Mouse (Mus musculus) adrenal gland, adult (tissue): Measurements from ENCODE around the gene Cnbd2.
A peak's percentile ranks its signal among the peaks of the same experiment; 100 is the strongest.

ENCODE experiments used
- DNase-seq, 2 experiments: peaks; one replicate each; pipeline ENCODE4 v3.0.0; 2022 to 2023; ENCODE audit warnings: low spot score in 1 of 2; ENCODE audit not compliant: inconsistent age in 2 of 2

Gene Cnbd2

DNA sequence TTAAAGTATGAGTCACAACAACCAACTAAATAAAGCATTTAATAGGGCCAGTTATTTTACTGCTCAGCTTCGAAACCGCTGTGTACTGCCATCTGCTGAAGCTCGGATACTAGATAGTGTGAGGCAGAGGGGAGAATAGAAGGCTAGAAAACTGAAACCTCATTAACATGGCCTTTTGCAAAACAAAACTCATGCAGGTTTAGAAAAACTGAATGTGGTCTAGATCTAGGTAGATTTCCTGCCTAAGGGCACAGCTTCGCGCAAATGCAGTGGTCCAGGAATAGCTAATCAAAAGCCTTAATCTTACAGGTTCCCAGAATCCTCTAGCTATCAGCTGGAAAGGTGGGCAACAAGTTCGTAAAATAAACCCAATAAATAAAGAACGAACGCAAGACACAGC, 658 bp upstream of the Cnbd2 start:
- DNase-seq, result no peak

DNA sequence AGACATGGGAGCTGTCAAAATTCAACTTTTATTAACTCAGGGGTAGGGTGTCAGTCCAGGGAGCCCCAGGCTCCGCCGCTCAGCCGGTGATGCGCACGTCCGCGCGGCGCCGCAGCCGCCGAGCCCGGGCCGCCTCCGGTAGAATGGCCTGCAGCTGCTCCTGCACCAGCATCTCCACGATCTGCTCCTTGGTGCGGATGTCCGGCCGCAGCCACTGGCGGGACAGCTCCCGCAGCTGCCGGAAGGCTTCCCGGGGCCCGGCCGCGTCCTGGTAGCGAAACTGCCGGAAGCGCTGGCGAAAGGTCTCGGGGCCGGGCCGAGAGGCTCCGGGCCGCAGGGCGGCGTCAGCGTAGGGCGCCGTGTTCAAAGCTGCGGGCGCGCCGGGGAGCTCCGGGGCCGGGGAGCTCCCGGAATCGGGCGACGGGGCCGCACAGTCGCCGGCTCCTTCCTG, 233 bp upstream of the Cnbd2 start:
- DNase-seq, result peak; percentile 76 to 92

DNA sequence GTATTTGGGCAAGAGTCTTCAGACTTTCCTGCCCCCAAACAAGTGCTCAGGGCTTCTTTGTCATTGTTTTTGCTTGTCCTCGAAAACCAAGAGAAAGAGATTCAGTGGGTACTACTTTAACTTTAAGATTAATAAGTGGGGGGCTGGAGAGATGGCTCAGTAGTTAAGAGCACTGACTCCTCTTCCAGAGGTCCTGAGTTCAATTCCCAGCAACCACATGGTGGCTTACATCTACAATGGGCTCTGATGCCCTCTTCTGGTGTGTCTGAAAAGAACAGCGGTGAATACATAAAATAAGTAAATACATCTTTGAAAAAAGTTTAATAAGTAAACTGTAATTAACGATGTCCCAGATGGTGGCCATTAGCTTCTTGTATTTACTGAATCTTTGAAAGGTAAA, 1.1 kb downstream of the Cnbd2 start:
- DNase-seq, result peak in 1 of 2 experiments; percentile 37

DNA sequence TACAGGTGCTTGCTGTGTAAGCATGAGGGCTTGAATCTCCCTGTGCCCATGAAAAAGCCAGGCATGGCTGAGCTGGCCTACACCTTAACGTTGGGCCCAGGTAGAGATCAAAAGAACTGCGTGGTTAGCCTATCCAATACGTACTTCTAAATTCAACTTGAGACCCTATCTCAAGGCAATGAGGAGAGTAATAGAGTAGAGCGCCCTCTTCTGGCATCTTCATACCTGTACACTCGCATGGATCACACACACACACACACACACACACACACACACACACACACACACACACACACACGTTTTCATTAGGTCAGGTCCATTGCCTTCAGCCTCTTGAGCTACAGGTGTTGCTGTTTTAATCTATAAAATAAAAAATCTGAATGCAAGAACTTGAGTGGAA, 2.7 kb downstream of the Cnbd2 start:
- DNase-seq, result no peak

DNA sequence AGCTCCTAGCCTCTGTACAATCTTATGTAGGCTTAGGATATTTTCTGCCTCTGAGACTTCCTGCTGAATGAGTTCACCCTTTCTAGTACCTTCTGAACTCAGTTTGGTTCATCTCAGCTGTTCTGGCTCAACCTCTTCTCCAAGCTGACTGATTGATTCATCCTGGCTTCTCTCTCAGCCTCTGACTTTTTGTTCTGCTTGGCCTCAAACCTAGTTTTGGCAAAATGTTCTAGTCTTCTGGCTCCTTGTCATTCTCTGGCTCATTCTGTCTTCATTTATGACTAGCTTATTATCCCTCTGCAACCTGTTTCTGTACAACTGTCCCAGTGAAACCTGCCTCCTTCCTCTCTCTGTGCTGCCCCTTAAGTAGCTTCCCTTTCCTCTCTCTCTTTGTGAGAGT, 6.4 kb downstream of the Cnbd2 start:
- DNase-seq, result peak in 1 of 2 experiments; percentile 39

DNA sequence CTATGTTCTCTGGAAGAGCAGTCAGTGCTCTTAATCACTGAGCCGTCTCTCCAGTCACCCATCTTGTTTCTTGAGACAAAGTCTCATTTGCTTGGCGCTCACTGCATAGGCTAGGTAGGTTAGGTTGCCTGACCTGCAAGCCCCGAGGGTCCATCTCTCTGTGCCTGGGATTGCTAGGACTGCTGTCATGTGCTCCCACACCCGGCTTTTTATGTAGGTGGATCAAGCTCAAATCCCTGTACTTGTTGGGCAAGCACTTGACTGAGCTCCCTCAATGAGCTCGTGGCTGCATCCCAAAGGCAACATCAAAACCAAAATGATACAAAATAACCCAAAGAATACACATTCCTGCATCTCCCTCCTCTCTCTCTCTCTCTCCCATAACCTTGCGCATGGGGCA, 9.4 kb downstream of the Cnbd2 start:
- no peak for DNase-seq

DNA sequence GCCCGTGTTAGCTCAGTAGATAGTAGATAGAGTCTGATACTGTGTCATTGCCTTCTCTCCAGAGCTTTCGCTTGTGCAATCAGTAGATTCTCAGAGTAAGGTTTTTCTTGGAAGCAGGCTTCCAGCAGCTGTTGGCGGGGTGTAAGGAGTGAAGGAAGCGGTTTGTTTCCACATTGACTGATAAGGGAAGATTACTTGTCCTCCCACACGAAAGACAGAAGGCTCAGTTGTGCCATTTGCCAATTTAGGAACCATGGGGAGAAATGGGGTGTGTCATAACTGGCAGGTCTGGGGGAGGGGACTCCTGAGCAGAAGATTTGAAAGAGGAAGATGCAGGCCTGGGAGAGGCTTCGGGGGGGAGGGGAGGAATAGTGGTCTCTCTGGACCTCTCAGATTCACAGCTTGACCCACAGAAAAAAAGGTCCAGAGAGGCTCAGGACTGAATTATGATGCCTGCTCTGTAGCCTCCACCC, 12.1 kb downstream of the Cnbd2 start:
- peak in 1 of 2 experiments; percentile 66 for DNase-seq

DNA sequence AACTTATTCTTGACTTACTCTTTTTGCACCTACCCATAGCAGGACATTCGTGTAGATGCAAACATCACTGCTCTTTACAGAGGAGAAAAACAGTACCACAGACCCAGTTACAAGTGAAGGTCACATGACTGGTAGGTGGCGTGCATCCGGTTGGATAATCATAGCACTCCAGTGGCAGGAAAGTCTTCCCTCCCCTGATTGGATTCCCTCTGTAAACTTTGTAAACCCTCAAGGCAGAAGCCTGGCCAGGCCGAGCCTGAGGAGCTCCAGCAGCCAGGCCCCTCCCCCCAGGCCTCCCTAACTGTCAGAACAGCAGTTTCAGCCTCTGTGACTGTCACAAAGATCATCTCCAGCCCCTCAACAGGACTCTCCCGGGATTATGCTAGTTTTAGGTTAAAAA, 12.6 kb downstream of the Cnbd2 start:
- peak; percentile 13 to 44 for DNase-seq

DNA sequence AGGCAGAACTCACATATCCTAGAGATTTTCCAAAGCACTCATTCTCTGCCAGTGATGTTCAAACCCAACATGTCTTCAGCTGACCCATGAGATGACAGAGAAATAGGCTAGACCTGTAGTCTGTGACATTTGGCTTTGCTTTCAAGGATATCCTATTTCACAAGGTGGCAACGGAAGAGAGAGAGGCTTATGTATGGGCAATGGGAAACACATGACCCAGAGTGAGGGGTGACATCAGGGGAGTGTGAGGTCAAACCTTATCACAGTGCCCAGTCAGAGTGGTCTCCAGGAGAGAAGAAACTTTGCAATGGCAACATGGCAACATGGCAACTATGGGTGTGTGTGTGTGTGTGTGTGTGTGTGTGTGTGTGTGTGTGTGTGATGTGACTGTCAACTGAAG, 18.6 kb downstream of the Cnbd2 start:
- DNase-seq, result no peak

DNA sequence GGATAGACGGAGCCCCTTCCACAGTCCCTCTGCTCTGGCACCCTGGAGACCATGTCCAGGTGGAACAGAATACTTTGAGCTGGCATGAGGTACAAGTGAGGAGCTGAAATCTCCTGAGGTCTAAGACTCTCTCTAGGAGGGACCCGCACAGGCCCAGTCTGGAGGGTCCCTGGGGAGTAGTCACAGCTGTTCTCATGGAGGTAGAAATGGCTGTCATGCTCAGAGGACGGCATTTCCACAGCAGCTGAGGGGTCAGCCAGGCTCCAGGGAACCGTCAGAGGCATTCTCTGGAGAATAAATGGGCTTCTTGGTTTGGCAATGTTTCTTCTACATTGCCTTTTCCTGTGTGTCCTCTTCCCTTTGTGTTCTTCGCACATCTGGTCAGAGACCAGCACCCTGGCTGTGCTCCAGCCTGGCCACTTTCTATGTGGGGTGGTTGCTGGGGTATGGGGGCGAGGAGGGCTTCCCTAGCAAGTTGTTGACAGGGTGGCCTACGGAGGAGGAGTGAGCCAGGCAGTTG, 19.4 kb downstream of the Cnbd2 start:
- DNase-seq, result no peak

DNA sequence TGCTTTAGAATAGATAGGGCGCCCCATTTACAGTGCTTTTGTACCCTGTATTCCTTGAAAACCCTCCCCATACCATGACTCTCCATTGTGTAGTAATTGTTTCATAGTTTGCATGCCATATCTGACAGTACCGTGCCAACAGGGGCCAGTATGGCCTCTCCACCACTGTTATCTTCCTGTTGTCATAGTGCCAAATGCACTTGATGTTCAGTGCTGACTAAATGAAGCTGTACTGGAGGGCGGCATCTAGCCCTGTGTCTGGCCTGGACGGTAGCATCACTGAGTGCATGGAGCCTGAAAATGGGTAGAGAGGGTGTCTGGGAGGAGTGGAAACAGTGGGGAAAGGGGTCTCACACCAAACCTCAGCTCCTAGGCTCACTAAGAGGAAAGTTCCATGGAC, 28.0 kb downstream of the Cnbd2 start:
- DNase-seq, result no peak

DNA sequence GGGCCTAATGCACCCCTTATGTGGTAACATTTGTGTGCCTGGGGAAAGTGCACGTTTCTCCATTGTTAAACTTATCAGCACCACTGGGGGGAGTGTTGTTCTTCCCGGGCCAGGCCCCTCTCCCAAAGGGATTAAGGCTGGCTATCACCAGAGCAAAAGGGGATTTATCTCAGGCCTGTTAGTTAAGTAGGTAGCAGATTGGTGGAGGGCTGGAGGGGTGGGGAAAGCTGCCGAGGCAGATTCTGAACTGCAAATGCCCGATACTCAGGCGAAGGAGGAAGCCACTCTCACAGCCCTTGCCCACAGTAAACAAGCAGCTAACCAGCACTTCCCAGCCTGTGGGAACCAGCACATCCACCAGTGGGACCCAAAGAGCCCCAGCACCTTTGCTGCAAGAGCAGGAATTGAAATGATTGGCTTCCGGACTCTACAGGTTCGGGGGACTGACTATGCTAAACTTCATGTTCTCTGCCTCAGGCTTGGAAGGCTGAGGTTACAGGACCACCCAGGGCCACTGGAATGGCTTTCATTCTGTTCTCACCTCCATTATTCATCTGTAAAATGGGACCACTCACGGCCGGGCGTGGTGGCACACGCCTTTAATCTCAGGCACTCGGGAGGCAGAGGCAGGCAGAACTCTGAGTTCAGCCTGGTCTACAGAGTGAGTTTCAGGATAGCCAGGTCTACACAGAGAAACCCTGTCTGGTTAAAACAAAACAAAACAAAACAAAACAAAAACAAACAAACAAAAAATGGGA, 32.9 kb downstream of the Cnbd2 start:
- peak; percentile 22 to 71 for DNase-seq

DNA sequence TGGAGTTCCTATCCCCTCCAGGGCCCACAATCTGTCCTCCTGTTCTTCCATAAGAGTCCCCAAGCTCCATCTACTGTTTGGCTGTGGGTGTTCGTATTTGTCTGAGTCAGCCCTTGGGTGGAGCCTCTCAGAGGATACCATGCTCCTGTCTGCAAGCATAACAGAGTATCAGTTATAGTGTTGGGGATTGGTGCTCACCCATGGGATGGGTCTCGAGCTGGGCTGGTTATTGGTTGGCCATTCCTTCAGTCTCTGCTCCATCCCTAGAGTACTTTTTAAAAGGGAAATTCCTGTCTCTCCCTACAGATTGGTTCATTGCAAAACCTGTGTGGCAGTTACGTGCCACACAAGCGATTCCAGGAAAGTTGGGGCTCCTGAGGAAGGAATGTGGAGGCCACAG, 36.7 kb downstream of the Cnbd2 start:
- DNase-seq, result no peak

DNA sequence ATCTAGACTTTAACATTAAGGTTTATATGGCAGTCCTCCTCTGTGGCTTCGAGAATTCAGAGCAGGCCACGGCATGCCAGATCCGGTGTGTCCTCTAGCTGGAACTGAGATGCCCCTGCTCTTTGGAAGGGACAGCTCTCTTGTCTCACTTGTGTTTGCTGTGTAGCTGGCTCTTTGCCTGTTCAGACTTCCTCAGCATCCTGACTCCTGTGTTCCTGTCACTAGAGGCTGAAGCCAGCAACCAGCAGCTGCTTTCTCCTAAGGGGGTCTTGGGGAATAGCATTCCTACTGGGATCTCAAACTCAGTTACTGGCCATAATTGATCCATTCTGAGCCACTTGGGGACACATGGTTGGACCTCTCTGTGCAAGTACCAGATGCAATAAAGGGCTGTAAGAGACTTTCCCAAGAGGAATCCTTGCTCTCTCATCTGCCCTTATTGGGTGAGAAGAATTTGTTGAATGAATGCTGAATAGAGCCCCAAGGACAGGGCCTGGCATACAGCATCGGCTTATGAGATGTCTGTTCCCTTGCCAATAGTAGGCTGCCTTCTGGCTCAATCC, 37.3 kb downstream of the Cnbd2 start:
- no peak for DNase-seq

DNA sequence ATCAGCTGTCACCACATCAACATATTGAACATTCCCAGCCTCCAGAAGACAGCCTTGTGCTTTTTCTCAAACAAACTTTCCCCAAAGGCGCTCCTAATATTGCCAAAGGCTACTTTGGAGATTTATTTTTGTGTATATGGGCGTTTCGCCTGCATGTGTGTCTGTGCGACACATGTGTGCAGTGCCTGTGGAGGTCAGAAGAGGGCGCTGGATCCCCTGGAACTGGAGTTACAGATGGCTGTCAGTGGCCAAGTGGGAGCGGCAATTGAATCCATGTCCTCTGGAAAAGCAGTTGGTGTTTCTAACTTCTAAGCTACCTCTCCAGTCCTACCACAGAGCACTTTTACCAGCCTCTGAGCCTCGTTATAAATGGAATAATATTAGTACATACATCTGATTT, 39.1 kb downstream of the Cnbd2 start:
- peak in 1 of 2 experiments; percentile 32 for DNase-seq

DNA sequence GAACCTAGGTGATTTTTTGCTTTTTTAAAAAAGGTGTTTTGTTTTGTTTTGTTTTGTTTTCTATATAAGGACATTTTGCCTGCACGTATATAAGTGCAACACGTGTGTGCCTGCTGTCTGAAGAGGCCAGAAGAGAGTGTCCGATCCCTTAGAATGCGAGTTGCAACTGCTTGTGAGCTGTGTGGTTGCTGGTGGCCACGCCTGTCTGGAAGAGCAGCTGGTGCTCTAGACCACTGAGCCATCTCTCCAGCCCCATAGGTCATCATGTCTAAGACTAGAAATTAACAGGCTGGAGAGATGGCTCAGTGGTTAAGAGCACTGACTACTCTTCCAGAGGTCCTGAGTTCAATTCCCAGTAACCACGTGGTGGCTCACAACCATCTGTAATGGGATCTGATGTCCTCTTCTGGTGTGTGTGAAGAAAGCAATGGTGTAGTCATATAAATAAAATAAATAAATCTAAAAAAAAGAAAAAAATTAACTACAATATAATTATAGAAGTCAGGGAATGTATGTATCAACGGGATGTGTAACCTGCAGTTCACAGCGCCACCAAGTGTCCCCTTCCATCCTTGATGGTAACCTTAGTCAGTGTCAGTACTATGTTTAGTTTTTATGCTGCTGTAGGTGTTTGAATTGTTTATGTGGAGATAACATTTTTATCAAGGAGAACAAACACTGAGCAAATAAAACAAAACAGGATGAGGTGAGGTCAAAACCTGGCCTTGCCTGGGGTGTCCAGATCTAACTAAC, 40.5 kb downstream of the Cnbd2 start:
- no peak for DNase-seq

DNA sequence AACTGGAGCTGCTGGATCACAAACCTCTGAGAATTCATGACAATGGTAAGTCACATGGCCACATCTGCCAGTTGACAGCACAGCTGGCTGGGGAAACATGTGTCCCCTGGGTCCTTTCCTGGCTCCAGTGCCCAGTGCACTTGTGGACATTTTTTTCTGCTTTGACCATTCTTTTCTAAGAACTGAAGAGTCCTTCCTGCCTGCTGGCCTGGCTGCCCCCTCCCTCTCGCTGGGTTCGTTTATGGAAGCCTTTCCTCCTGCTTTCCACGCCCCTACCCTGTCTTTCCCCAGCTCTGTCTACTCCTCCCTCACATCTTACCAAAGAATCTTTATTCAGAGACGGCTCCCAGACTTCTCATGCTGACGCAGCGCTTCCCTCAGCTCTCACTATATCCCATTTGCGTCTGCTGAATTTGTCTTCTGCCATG, 41.2 kb downstream of the Cnbd2 start:
- DNase-seq, result peak; percentile 5 to 36

DNA sequence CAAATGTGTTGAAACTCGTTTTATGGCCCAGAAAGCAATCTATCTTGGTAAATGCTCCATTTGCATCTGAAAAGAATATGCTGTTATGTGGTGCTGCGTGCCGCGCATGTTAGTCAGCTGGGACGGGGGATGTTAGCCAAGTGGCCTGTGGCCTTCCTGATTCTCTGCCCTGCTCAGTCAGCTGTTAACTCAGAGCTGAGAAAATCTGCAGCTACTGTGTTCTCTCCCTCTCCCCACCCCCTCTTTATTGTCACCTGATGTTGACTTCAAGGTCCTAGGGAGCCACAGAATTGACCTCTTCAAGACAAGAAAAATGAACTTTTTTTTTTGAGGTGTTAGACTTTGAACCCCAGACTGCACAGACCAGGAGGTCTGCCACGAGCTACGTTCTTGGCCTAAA, 43.9 kb downstream of the Cnbd2 start:
- DNase-seq, result no peak

DNA sequence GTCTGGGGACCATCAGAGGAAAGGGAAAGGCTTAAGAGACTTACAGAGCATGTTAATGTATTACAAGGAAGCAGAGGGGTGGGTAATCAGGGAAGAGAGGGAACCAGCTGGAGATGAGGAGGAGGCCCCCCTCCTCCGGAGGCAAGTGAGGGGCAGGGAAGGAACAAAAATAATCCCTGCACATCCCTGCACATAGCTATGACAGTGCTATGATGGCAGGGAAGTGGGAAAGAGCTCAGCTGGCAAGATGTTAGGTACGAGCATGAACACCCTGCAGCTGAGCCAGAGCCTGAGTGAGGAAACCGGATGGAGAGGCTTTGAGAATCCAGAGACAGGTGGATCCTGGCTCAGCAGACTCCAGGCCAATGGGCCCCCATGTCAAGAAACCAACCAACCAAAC, 56.4 kb downstream of the Cnbd2 start:
- DNase-seq, result no peak

DNA sequence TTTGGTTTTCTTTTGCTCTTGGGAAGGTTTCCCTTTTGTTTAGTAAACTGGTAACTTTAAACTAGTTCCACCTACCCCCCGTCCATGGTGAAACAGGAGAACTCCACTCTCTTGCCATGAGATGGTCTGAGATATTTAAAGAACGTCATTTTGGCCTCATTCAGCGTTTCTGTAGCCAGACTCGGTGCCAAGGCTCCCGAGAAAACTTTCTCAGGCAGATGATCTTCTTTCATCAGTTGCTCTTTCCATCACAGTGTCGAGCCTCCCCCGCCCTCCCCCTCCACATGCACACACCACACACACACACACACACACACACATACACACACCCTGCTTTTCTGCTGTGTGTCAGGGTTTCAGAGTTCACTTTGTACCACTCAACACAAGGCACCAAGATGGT, 58.8 kb downstream of the Cnbd2 start:
- no peak for DNase-seq

DNA sequence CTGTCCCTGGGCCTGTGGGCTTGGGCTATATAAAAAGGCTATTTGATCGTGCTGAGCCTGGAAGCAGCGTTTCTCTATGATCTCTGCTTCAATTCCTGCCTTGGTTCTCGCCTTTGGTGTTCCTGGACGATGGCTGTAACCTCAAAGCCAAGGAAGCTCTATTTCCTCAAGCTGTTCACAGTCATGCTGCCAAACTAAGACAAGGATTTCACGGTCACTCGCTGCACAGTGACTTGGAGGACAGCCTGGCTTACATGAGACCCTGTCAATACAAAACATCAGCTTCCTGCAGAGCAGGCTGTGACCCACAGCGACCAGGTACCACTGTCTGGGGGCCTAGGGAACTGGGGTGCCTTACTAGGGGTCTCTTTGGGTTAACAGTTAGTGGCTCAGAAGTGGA, 64.9 kb downstream of the Cnbd2 start:
- no peak for DNase-seq

DNA sequence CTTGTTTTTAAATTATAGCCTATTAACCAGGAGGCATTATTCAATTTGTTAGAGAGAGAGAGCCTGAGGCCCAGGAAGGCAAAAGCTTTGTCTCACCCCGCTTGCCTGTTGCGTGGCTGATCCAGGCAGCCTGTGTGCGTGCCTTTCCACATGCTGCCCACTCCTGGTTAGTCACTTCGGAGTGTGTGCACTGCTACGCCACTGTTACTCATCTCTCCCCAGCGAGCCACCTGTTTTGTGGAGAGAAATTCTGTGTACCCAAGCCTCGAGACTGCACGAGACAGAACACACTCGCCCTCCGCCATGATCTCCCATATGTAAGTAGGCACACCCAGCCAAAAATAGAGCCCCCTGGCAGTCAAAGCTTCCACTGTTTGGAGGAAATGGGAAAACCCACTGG, 67.8 kb downstream of the Cnbd2 start:
- DNase-seq, result peak in 1 of 2 experiments; percentile 29
